Mouse (Mus musculus): ENCODE data around the gene Hmox2. TPM values are rescaled to one million over a fixed set of nuclear protein-coding genes. Genes with fewer than 3 reads are reported as not detected.

Hmox2 gene
- polyA plus RNA-seq, 1 experiment from 2014 or later, result 94.7 TPM

Other genes starting within 250 kb of the Hmox2 start
- gene Srl, start 184.5 kb upstream of the Hmox2 start, polyA plus RNA-seq (2014; fragmentation: Nextera tagmentation; extraction: Ambion mirVana), result 13.1 and 15.3 TPM in 2 replicates
- 27.6 and 30.0 TPM in 2 replicates for gene Tfap4, start 166.5 kb upstream of the Hmox2 start, polyA plus RNA-seq (2014; fragmentation: Nextera tagmentation; extraction: Ambion mirVana)
- 29.0 and 31.0 TPM in 2 replicates for gene Glis2, start 131.6 kb upstream of the Hmox2 start, polyA plus RNA-seq (2014; fragmentation: Nextera tagmentation; extraction: Ambion mirVana)
- gene Pam16, start 101.4 kb upstream of the Hmox2 start, polyA plus RNA-seq (2014; fragmentation: Nextera tagmentation; extraction: Ambion mirVana), result 80.5 and 85.9 TPM in 2 replicates
- 15.9 and 17.1 TPM in 2 replicates for gene Vasn, start 86.4 kb upstream of the Hmox2 start, polyA plus RNA-seq (2014; fragmentation: Nextera tagmentation; extraction: Ambion mirVana)
- 71.6 and 75.3 TPM in 2 replicates for gene Dnaja3, start 86.4 kb upstream of the Hmox2 start, polyA plus RNA-seq (2014; fragmentation: Nextera tagmentation; extraction: Ambion mirVana)
- gene Coro7, start 46.6 kb upstream of the Hmox2 start, polyA plus RNA-seq (2014; fragmentation: Nextera tagmentation; extraction: Ambion mirVana), result 17.8 and 19.3 TPM in 2 replicates
- 73.4 and 79.4 TPM in 2 replicates for gene Nmral1, start 7.0 kb upstream of the Hmox2 start, polyA plus RNA-seq (2014; fragmentation: Nextera tagmentation; extraction: Ambion mirVana)
- 85.3 and 95.5 TPM in 2 replicates for gene Cdip1, start 63.9 kb downstream of the Hmox2 start, polyA plus RNA-seq (2014; fragmentation: Nextera tagmentation; extraction: Ambion mirVana)
- gene 4930562C15Rik, start 109.1 kb downstream of the Hmox2 start, polyA plus RNA-seq (2014; fragmentation: Nextera tagmentation; extraction: Ambion mirVana), result 0.43 and 0.55 TPM in 2 replicates
- 39.3 and 40.6 TPM in 2 replicates for gene Ubald1, start 154.0 kb downstream of the Hmox2 start, polyA plus RNA-seq (2014; fragmentation: Nextera tagmentation; extraction: Ambion mirVana)
- gene Mgrn1, start 159.9 kb downstream of the Hmox2 start, polyA plus RNA-seq (2014; fragmentation: Nextera tagmentation; extraction: Ambion mirVana), result 83.7 and 87.6 TPM in 2 replicates
- gene Nudt16l1, start 212.4 kb downstream of the Hmox2 start, polyA plus RNA-seq (2014; fragmentation: Nextera tagmentation; extraction: Ambion mirVana), result 145 and 162 TPM in 2 replicates
- 45.0 and 51.7 TPM in 2 replicates for gene Anks3, start 237.8 kb downstream of the Hmox2 start, polyA plus RNA-seq (2014; fragmentation: Nextera tagmentation; extraction: Ambion mirVana)

All from intestine, embryonic 14.5 days (tissue).